Mouse (Mus musculus): ENCODE results near the gene Usp45. TPM values are rescaled to one million over a fixed set of nuclear protein-coding genes. Genes with fewer than 3 reads are reported as not detected.
A peak's percentile ranks its signal among the peaks of the same experiment; 100 is the strongest.

Gene Usp45
- polyA plus RNA-seq, 1 experiment from 2014 or later, result 8.2 TPM

- 87% methylated on average over 9 of the region's 9 CpGs for WGBS
- Histone ChIP-seq H3K4me1 (replicated peaks; ENCODE audit: control insufficient read depth, insufficient read depth, low read length) (no peaks in the 10 kb centered on the region), H3K4me3 (replicated peaks; ENCODE audit: low read length) (no peak overlapping the region), H3K9me3 (ENCODE audit: control insufficient read depth, low read length) (no peaks in the 10 kb centered on the region), H3K36me3 (replicated peaks; ENCODE audit: control insufficient read depth, insufficient read depth) (peaks cover 18% of the 10 kb centered on the region), H3K27ac (no peak overlapping the region), H3K27me3 (ENCODE audit: control insufficient read depth, insufficient read depth, low read length) (no peaks in the 10 kb centered on the region), H3K4me2 (replicated peaks) (no peak overlapping the region), H3K9ac (no peak overlapping the region)
- ATAC-seq (ENCODE audit: low FRiP score) (no peak), DNase-seq (ENCODE audit: low spot score) (no peak)
Measured at GRCm38 (mm10) chr4:21761416-21762160, 5.4 kb upstream of the Usp45 start.

- Histone ChIP-seq H3K27ac (no peak overlapping the region), H3K9ac (no peak overlapping the region), H3K4me3 (replicated peaks; ENCODE audit: low read length) (no peak overlapping the region), H3K4me1 (replicated peaks; ENCODE audit: control insufficient read depth, insufficient read depth, low read length) (no peaks in the 10 kb centered on the region), H3K9me3 (ENCODE audit: control insufficient read depth, low read length) (no peaks in the 10 kb centered on the region), H3K4me2 (replicated peaks) (no peak overlapping the region), H3K36me3 (replicated peaks; ENCODE audit: control insufficient read depth, insufficient read depth) (peaks cover 10% of the 10 kb centered on the region), H3K27me3 (ENCODE audit: control insufficient read depth, insufficient read depth, low read length) (no peaks in the 10 kb centered on the region)
- ATAC-seq (ENCODE audit: low FRiP score), result no peak
- DNase-seq (ENCODE audit: low spot score), result no peak
- 85% methylated on average over 4 of the region's 4 CpGs for WGBS
Measured at GRCm38 (mm10) chr4:21763827-21764226, 3.1 kb upstream of the Usp45 start.

DNA sequence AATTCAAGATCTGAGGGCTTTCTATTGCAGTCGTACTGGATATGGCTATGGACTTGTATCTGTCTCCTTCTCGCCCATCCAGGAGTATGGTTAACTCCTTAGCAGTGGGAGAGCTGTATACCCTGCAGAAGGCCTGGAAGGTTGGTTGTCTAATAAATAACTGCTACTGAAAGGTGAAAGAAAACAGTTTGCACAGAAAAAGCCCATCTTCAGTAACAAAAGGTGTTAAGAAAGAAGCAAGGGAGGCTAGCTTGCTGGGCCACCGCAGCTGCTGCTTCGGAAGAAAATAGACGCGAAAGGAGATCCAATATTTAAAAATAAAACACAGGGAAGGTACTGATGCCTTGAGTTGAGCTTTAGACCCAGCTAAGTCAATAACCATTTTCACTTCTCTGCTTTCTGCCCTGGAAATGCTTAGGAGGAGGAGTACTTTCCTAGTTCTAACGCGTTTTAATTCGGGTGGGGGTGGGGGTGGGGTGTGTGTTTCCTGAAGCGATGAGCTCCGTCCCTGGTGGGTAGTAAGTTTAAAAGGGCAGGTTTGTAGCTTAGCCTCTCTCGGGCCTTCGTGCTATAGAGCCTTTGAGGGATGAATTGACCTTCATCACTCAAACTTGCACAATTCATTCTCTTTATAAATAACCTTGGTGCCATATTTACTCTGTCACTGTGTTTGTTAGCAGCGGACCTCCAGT lies 639 bp upstream of the Usp45 start:
- peak overlapping the region; percentile 10 for H3K27ac ChIP-seq
- no peaks in the 10 kb centered on the region for H3K9me3 ChIP-seq (ENCODE audit: control insufficient read depth, low read length)
- ATAC-seq (ENCODE audit: low FRiP score), result 0 out of 2 replicates have a peak, but pooled peaks have one; percentile 22
- peak overlapping the region; percentile 57 for H3K9ac ChIP-seq
- peak overlapping the region; percentile 49 for H3K4me3 ChIP-seq (replicated peaks; ENCODE audit: low read length)
- peak overlapping the region; percentile 68 for H3K4me2 ChIP-seq (replicated peaks)
- WGBS, result 14% methylated on average over 14 of the region's 14 CpGs
- no peaks in the 10 kb centered on the region for H3K27me3 ChIP-seq (ENCODE audit: control insufficient read depth, insufficient read depth, low read length)
- H3K4me1 ChIP-seq (replicated peaks; ENCODE audit: control insufficient read depth, insufficient read depth, low read length), result no peaks in the 10 kb centered on the region
- no peak for DNase-seq (ENCODE audit: low spot score)
- no peaks in the 10 kb centered on the region for H3K36me3 ChIP-seq (replicated peaks; ENCODE audit: control insufficient read depth, insufficient read depth)

DNA sequence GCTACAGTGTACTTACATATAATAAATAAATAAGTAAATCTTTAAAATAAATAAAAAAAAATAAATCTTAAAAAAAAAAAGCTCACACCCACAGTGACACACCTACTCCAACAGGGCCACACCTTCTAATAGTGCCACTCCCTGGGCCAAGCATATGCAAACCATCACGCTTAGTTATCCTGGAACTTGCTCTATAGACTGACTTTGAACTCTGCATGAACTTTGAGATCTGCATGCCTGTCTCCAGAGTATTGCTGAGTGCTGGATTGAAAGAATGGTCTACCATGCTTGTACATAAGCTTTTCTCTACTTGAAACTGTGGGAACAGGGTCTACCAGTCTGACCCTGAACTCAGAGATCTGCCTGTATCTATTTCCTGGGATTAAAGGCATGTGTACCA lies 4.1 kb downstream of the Usp45 start:
- ATAC-seq (ENCODE audit: low FRiP score) (no peak), DNase-seq (ENCODE audit: low spot score) (no peak)
- Histone ChIP-seq H3K4me3 (replicated peaks; ENCODE audit: low read length) (no peak overlapping the region), H3K9me3 (ENCODE audit: control insufficient read depth, low read length) (no peaks in the 10 kb centered on the region), H3K4me1 (replicated peaks; ENCODE audit: control insufficient read depth, insufficient read depth, low read length) (no peaks in the 10 kb centered on the region), H3K27ac (no peak overlapping the region), H3K9ac (no peak overlapping the region), H3K4me2 (replicated peaks) (no peak overlapping the region), H3K36me3 (replicated peaks; ENCODE audit: control insufficient read depth, insufficient read depth) (no peaks in the 10 kb centered on the region), H3K27me3 (ENCODE audit: control insufficient read depth, insufficient read depth, low read length) (no peaks in the 10 kb centered on the region)
- 95% methylated on average over 1 of the region's 1 CpGs for WGBS

DNA sequence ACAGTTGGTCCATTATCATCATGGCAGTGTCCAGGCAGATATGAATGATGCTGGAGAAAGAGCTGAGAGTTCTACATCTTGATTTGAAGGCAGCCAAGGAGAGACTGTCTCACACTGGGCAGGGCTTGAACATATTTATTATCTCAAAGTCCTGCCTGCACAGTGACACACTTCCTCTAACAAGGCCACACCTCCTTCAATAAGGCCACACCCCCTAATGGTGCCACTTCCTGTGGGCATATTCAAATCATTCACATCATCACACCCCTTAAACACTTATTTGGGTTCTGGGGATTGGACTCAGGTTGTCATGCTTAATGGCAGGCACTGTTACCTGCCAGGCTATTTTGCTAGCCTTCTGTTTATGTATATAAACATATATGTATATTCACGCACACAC lies 5.3 kb downstream of the Usp45 start:
- ATAC-seq (ENCODE audit: low FRiP score) (no peak), DNase-seq (ENCODE audit: low spot score) (no peak)
- no peaks in the 10 kb centered on the region for H3K27me3 ChIP-seq (ENCODE audit: control insufficient read depth, insufficient read depth, low read length)
- no peaks in the 10 kb centered on the region for H3K36me3 ChIP-seq (replicated peaks; ENCODE audit: control insufficient read depth, insufficient read depth)
- H3K4me3 ChIP-seq (replicated peaks; ENCODE audit: low read length), result no peak overlapping the region
- no peak overlapping the region for H3K27ac ChIP-seq
- H3K9me3 ChIP-seq (ENCODE audit: control insufficient read depth, low read length), result no peaks in the 10 kb centered on the region
- WGBS, result 98% methylated on average over 1 of the region's 1 CpGs
- no peaks in the 10 kb centered on the region for H3K4me1 ChIP-seq (replicated peaks; ENCODE audit: control insufficient read depth, insufficient read depth, low read length)
- H3K9ac ChIP-seq, result no peak overlapping the region
- no peak overlapping the region for H3K4me2 ChIP-seq (replicated peaks)

GRCm38 (mm10) chr4:21776091-21776945 lies 9.4 kb downstream of the Usp45 start:
- H3K27ac ChIP-seq, result peak overlapping the region; percentile 11; the same call in 1 of the 2 replicates
- H3K9me3 ChIP-seq (ENCODE audit: control insufficient read depth, low read length), result no peaks in the 10 kb centered on the region
- H3K4me3 ChIP-seq (replicated peaks; ENCODE audit: low read length), result peak overlapping the region; percentile 65
- H3K9ac ChIP-seq, result peak overlapping the region; percentile 89
- H3K4me2 ChIP-seq (replicated peaks), result peak overlapping the region; percentile 84
- DNase-seq (ENCODE audit: low spot score) (peak; percentile 90), ATAC-seq (ENCODE audit: low FRiP score) (peak; percentile 98)
- under 1% methylated on average over 46 of the region's 46 CpGs for WGBS
- no peaks in the 10 kb centered on the region for H3K27me3 ChIP-seq (ENCODE audit: control insufficient read depth, insufficient read depth, low read length)
- H3K4me1 ChIP-seq (replicated peaks; ENCODE audit: control insufficient read depth, insufficient read depth, low read length), result no peaks in the 10 kb centered on the region
- peaks cover 2% of the 10 kb centered on the region; the same call in 1 of the 2 replicates for H3K36me3 ChIP-seq (replicated peaks; ENCODE audit: control insufficient read depth, insufficient read depth)

GRCm38 (mm10) chr4:21776946-21777265 lies 9.9 kb downstream of the Usp45 start:
- peak overlapping the region; percentile 89 for H3K9ac ChIP-seq
- H3K4me1 ChIP-seq (replicated peaks; ENCODE audit: control insufficient read depth, insufficient read depth, low read length), result no peaks in the 10 kb centered on the region
- no peaks in the 10 kb centered on the region for H3K9me3 ChIP-seq (ENCODE audit: control insufficient read depth, low read length)
- H3K4me3 ChIP-seq (replicated peaks; ENCODE audit: low read length), result peak overlapping the region; percentile 65
- no peak overlapping the region for H3K27ac ChIP-seq
- no peak for ATAC-seq (ENCODE audit: low FRiP score)
- peaks cover 8% of the 10 kb centered on the region for H3K36me3 ChIP-seq (replicated peaks; ENCODE audit: control insufficient read depth, insufficient read depth)
- WGBS, result 6% methylated on average over 9 of the region's 9 CpGs
- DNase-seq (ENCODE audit: low spot score), result no peak
- H3K27me3 ChIP-seq (ENCODE audit: control insufficient read depth, insufficient read depth, low read length), result no peaks in the 10 kb centered on the region
- H3K4me2 ChIP-seq (replicated peaks), result peak overlapping the region; percentile 84

DNA sequence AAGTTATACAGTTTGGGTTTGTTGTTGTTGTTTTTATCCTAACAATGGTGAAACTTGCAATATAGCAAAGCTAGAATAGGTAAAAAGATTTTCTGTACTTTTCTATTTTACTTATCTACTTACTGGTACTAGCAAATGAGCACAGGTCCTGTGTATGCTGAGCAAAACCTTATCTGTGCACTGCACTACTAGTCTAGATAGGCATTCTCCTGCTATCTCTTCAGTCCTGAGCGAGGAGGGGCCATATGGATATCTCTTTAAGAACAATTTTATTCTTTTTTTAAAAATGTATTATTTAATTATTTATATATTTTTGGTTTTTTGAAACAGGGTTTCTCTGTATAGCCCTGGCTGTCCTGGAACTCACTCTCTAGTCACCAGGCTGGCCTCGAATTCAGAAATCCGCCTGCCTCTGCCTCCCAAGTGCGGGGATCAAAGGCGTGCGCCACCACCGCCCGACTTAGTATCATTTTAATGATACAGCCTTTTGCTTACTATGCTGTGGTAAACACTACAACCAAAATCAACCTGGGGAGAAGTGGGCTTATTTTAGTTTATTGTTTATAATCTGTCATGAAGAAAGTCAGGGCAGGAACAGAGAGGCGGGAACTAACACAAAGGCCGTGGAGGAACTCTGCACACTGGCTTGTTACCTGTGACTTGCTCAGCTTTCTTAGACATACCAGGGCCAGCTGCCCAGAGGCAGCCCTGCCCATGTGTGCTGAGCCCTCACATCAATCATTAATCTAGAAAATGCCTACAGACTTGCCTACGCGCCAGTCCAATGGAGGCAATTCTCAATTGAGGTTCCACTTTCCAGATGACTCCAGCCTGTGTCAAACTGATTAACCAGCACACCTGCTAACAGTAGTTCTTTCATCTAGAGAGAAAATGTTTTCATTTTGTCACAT lies 14.1 kb downstream of the Usp45 start:
- no peak for DNase-seq (ENCODE audit: low spot score)
- Histone ChIP-seq H3K27me3 (ENCODE audit: control insufficient read depth, insufficient read depth, low read length) (no peaks in the 10 kb centered on the region), H3K9me3 (ENCODE audit: control insufficient read depth, low read length) (no peaks in the 10 kb centered on the region), H3K4me1 (replicated peaks; ENCODE audit: control insufficient read depth, insufficient read depth, low read length) (no peaks in the 10 kb centered on the region), H3K4me2 (replicated peaks) (no peak overlapping the region), H3K4me3 (replicated peaks; ENCODE audit: low read length) (no peak overlapping the region), H3K36me3 (replicated peaks; ENCODE audit: control insufficient read depth, insufficient read depth) (peaks cover 48% of the 10 kb centered on the region), H3K9ac (no peak overlapping the region), H3K27ac (no peak overlapping the region)
- ATAC-seq (ENCODE audit: low FRiP score), result no peak
- 96% methylated on average over 12 of the region's 12 CpGs for WGBS

All from hindbrain, embryonic 14.5 days (tissue).